Mouse (Mus musculus): ENCODE data around the gene Cfap58.
A peak's percentile ranks its signal among the peaks of the same experiment; 100 is the strongest.

The Cfap58 gene

GRCm38 (mm10) chr19:47937443-47938406, at the start of gene Cfap58:
TSS of gene Cfap58 (plus strand) at chr19:47937675.
- DNase-seq (ENCODE audit: low spot score in 2 of 2): peak; percentile 39 to 74

- DNase-seq (ENCODE audit: low spot score in 2 of 2): no peak
These were observed 49.4 kb upstream of the Cfap58 start for GRCm38 (mm10) chr19:47888037-47888436.

- DNase-seq (ENCODE audit: low spot score in 2 of 2): no peak
These were observed 46.9 kb upstream of the Cfap58 start for GRCm38 (mm10) chr19:47890489-47891130.

GRCm38 (mm10) chr19:47891562-47892312, 45.7 kb upstream of the Cfap58 start:
- DNase-seq (ENCODE audit: low spot score in 2 of 2): no peak

GRCm38 (mm10) chr19:47893092-47893491, 44.4 kb upstream of the Cfap58 start:
- no peak for DNase-seq (ENCODE audit: low spot score in 2 of 2)

- DNase-seq (ENCODE audit: low spot score in 2 of 2): no peak
These were observed 38.9 kb upstream of the Cfap58 start for GRCm38 (mm10) chr19:47898472-47899079.

GRCm38 (mm10) chr19:47900012-47900411, 37.5 kb upstream of the Cfap58 start:
- no peak for DNase-seq (ENCODE audit: low spot score in 2 of 2)

- DNase-seq (ENCODE audit: low spot score in 2 of 2): no peak
These were observed 36.9 kb upstream of the Cfap58 start for GRCm38 (mm10) chr19:47900558-47900957.

- no peak for DNase-seq (ENCODE audit: low spot score in 2 of 2)
These were observed 34.9 kb upstream of the Cfap58 start for GRCm38 (mm10) chr19:47902316-47903201.

- DNase-seq (ENCODE audit: low spot score in 2 of 2): no peak
These were observed 33.8 kb upstream of the Cfap58 start for GRCm38 (mm10) chr19:47903679-47904078.

GRCm38 (mm10) chr19:47905081-47905480, 32.4 kb upstream of the Cfap58 start:
- no peak for DNase-seq (ENCODE audit: low spot score in 2 of 2)

GRCm38 (mm10) chr19:47905603-47906002, 31.9 kb upstream of the Cfap58 start:
- DNase-seq (ENCODE audit: low spot score in 2 of 2): no peak

GRCm38 (mm10) chr19:47907596-47907995, 29.9 kb upstream of the Cfap58 start:
- DNase-seq (ENCODE audit: low spot score in 2 of 2): no peak

- no peak for DNase-seq (ENCODE audit: low spot score in 2 of 2)
These were observed 28.5 kb upstream of the Cfap58 start for GRCm38 (mm10) chr19:47908961-47909371.

- DNase-seq (ENCODE audit: low spot score in 2 of 2): no peak
These were observed 27.9 kb upstream of the Cfap58 start for GRCm38 (mm10) chr19:47909387-47910116.

- no peak for DNase-seq (ENCODE audit: low spot score in 2 of 2)
These were observed 27.3 kb upstream of the Cfap58 start for GRCm38 (mm10) chr19:47910117-47910618.

GRCm38 (mm10) chr19:47910751-47911150, 26.7 kb upstream of the Cfap58 start:
- DNase-seq (ENCODE audit: low spot score in 2 of 2): no peak

- no peak for DNase-seq (ENCODE audit: low spot score in 2 of 2)
These were observed 24.1 kb upstream of the Cfap58 start for GRCm38 (mm10) chr19:47913344-47913743.

GRCm38 (mm10) chr19:47914191-47914590, 23.3 kb upstream of the Cfap58 start:
- DNase-seq (ENCODE audit: low spot score in 2 of 2): no peak

- no peak for DNase-seq (ENCODE audit: low spot score in 2 of 2)
These were observed 22.2 kb upstream of the Cfap58 start for GRCm38 (mm10) chr19:47915251-47915650.
